8 mouse cellular contexts compared by ENCODE assay signal in the genomic region with DNA sequence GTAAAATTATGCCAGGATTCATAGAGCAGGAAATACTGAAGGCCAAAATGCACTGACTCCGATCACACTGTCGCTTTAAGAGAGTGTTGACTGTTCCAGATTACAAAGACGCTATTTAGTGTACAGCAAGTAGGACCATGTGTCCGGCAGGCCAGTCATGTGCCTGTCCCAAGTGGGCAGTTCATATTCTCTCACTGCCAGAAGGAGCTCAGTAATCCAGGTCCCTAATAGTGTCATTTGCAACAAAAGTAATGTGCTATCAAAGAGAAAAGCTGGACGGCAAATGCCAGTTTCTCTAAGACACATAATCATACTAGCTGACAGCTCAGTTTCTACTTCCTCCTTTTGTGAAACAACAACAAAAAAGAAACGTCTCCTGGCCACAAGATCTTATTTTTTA. TPM values are rescaled to one million over a fixed set of nuclear protein-coding genes. Genes with fewer than 3 reads are reported as not detected.
DNase-seq lines count a peak whose midpoint lies in the region; ATAC-seq and TF ChIP-seq lines count a peak whose summit lies in the region.

No protein-coding gene starts in this region.

- H3K36me3 ChIP-seq in forebrain, embryonic 13.5 days (ENCODE audit: poor library complexity, severe bottlenecking): no peaks in the 10 kb centered on the region
- H3K36me3 ChIP-seq in intestine, postnatal 0 days (ENCODE audit: control insufficient read depth, insufficient read depth): no peaks in the 10 kb centered on the region
- H3K36me3 ChIP-seq in lung, embryonic 16.5 days (ENCODE audit: control insufficient read depth, insufficient read depth, low read length): no peaks in the 10 kb centered on the region
- no peaks in the 10 kb centered on the region for H3K36me3 ChIP-seq in stomach, postnatal 0 days (ENCODE audit: control insufficient read depth, insufficient read depth, low read length)

- WGBS in forebrain, embryonic 13.5 days: 35% methylated on average over 6 of the region's 6 CpGs
- 16% methylated on average over 6 of the region's 6 CpGs for WGBS in intestine, postnatal 0 days
- WGBS in lung, embryonic 16.5 days: 12% methylated on average over 6 of the region's 6 CpGs
- WGBS in stomach, postnatal 0 days: 27% methylated on average over 6 of the region's 6 CpGs

- peak overlapping the region; percentile 12; the same call in 1 of the 2 replicates for H3K4me3 ChIP-seq in forebrain, embryonic 13.5 days
- peak overlapping the region; percentile 95 for H3K4me3 ChIP-seq in intestine, postnatal 0 days (ENCODE audit: low read depth, low read length)
- H3K4me3 ChIP-seq in lung, embryonic 16.5 days (ENCODE audit: low read length): peak overlapping the region; percentile 9; the same call in 1 of the 2 replicates
- H3K4me3 ChIP-seq in stomach, postnatal 0 days (ENCODE audit: low read depth, low read length): peak overlapping the region; percentile 88; the same call in 1 of the 2 replicates

- H3K4me2 ChIP-seq in forebrain, embryonic 13.5 days: peak overlapping the region; percentile 67
- peak overlapping the region; percentile 74 for H3K4me2 ChIP-seq in intestine, postnatal 0 days (replicated peaks; ENCODE audit: low read depth)
- H3K4me2 ChIP-seq in lung, embryonic 16.5 days (ENCODE audit: low read depth, low read length): peak overlapping the region; percentile 79
- H3K4me2 ChIP-seq in stomach, postnatal 0 days (replicated peaks; ENCODE audit: low read depth): peak overlapping the region; percentile 61

- intact Hi-C loops in gastrocnemius, postnatal 14 days (cut with DNase I; ENCODE audit: low total_unique reads): no loop called here

- no peak overlapping the region for H3K9ac ChIP-seq in forebrain, embryonic 13.5 days
- H3K9ac ChIP-seq in intestine, postnatal 0 days (ENCODE audit: low read depth, low read length): 0 out of 2 replicates have a peak overlapping the region, but pooled peaks have one; percentile 93
- H3K9ac ChIP-seq in lung, embryonic 16.5 days (ENCODE audit: low read length): 0 out of 2 replicates have a peak overlapping the region, but pooled peaks have one; percentile 18
- H3K9ac ChIP-seq in stomach, postnatal 0 days (ENCODE audit: low read length): no peak overlapping the region

- no peak overlapping the region for H3K27ac ChIP-seq in forebrain, embryonic 13.5 days
- H3K27ac ChIP-seq in intestine, postnatal 0 days (ENCODE audit: low read depth, low read length): peak overlapping the region; percentile 96
- H3K27ac ChIP-seq in lung, embryonic 16.5 days (ENCODE audit: low read length): peak overlapping the region; percentile 80
- H3K27ac ChIP-seq in stomach, postnatal 0 days (replicated peaks): peak overlapping the region; percentile 88

- peaks cover 30% of the 10 kb centered on the region for H3K4me1 ChIP-seq in forebrain, embryonic 13.5 days
- peaks cover 12% of the 10 kb centered on the region; the same call in 1 of the 2 replicates for H3K4me1 ChIP-seq in intestine, postnatal 0 days (replicated peaks; ENCODE audit: control insufficient read depth, insufficient read depth, low read length)
- peaks cover 38% of the 10 kb centered on the region for H3K4me1 ChIP-seq in lung, embryonic 16.5 days (replicated peaks; ENCODE audit: control insufficient read depth, insufficient read depth, low read length)
- H3K4me1 ChIP-seq in stomach, postnatal 0 days (replicated peaks; ENCODE audit: control insufficient read depth, insufficient read depth): 0 out of 2 replicates have a peak, but pooled peaks cover 2% of the 10 kb centered on the region

- TF ChIP-seq CTCF in intestine, postnatal 0 days (IDR thresholded peaks at IDR 0.05; ENCODE audit: low read depth): no peak
- no peak for TF ChIP-seq CTCF in stomach, postnatal 0 days (IDR thresholded peaks at IDR 0.05; ENCODE audit: low read depth)

- no peaks in the 10 kb centered on the region for H3K27me3 ChIP-seq in forebrain, embryonic 13.5 days
- no peaks in the 10 kb centered on the region for H3K27me3 ChIP-seq in intestine, postnatal 0 days (replicated peaks; ENCODE audit: control insufficient read depth, insufficient read depth, low read length)
- no peaks in the 10 kb centered on the region for H3K27me3 ChIP-seq in lung, embryonic 16.5 days (ENCODE audit: control insufficient read depth, insufficient read depth, low read depth, low read length)
- H3K27me3 ChIP-seq in stomach, postnatal 0 days (ENCODE audit: control insufficient read depth, insufficient read depth, low read length): no peaks in the 10 kb centered on the region

- no peak for ATAC-seq in forebrain, embryonic 13.5 days
- ATAC-seq in intestine, postnatal 0 days: no peak
- 0 out of 2 replicates have a peak, but pooled peaks have one; percentile 6 for ATAC-seq in lung, embryonic 16.5 days (ENCODE audit: low read depth)
- peak; percentile 27; the same call in 1 of the 2 replicates for ATAC-seq in stomach, postnatal 0 days (ENCODE audit: low FRiP score, low TSS enrichment)

- H3K9me3 ChIP-seq in forebrain, embryonic 13.5 days (replicated peaks): no peaks in the 10 kb centered on the region
- H3K9me3 ChIP-seq in intestine, postnatal 0 days (ENCODE audit: control insufficient read depth): no peaks in the 10 kb centered on the region
- no peaks in the 10 kb centered on the region for H3K9me3 ChIP-seq in lung, embryonic 16.5 days (ENCODE audit: control insufficient read depth, low read length)
- H3K9me3 ChIP-seq in stomach, postnatal 0 days (ENCODE audit: control insufficient read depth, low read length): no peaks in the 10 kb centered on the region

- peak; percentile 30 to 53 for DNase-seq in lung, adult 18-20 months
- DNase-seq in lung, postnatal 14 days: no peak
- peak; percentile 60 for DNase-seq in stomach, postnatal 0 days (ENCODE audit: low spot score)
- DNase-seq in ovary, adult 18-20 months (ENCODE audit: low spot score): no peak
- DNase-seq in gastrocnemius, postnatal 14 days: no peak

- TF ChIP-seq EP300 in stomach, postnatal 0 days (optimal IDR thresholded peaks at IDR 0.05): no peak

RNA-seq across cellular contexts. Expression of gene Ivns1abp, which starts 1.3 kb away (rescaled TPM):
- polyA plus RNA-seq in forebrain, embryonic 13.5 days (2015; fragmentation: Nextera tagmentation; extraction: Ambion mirVana): 364 and 394 TPM in 2 replicates
- polyA plus RNA-seq in intestine, postnatal 0 days (2015; fragmentation: Nextera tagmentation; extraction: Ambion mirVana): 101 and 107 TPM in 2 replicates
- polyA plus RNA-seq in lung, embryonic 16.5 days (2015; fragmentation: Nextera tagmentation; extraction: Ambion mirVana): 212 and 230 TPM in 2 replicates
- polyA plus RNA-seq in stomach, postnatal 0 days (2015; fragmentation: Nextera tagmentation; extraction: Ambion mirVana): 92.8 and 97.5 TPM in 2 replicates
- total RNA-seq in gastrocnemius, postnatal 14 days (2021): 100 to 1,000 TPM; 109 TPM

Comparison
In these comparisons a context has a peak if more than half of its experiments do, and no peak if none do; other contexts are left out.
1. DNase-seq: peak in lung, adult 18-20 months (2 of 2) and stomach, postnatal 0 days (single experiment); none in lung, postnatal 14 days (single experiment), ovary, adult 18-20 months (single experiment) and gastrocnemius, postnatal 14 days (single experiment).
2. ATAC-seq: peak in lung, embryonic 16.5 days (single experiment) and stomach, postnatal 0 days (single experiment); none in forebrain, embryonic 13.5 days (single experiment) and intestine, postnatal 0 days (single experiment).
3. H3K4me3 ChIP-seq: peak in every context shown above with its lines; median percentile 95 in intestine, postnatal 0 days; 88 in stomach, postnatal 0 days; 12 in forebrain, embryonic 13.5 days; 9 in lung, embryonic 16.5 days.
4. H3K9ac ChIP-seq: peak in intestine, postnatal 0 days (single experiment) and lung, embryonic 16.5 days (single experiment); none in forebrain, embryonic 13.5 days (single experiment) and stomach, postnatal 0 days (single experiment).
5. Peak in every context shown above with its lines, with median percentiles within 50 percentile points of each other: H3K4me2 ChIP-seq.